Mouse (Mus musculus) limb, embryonic 12.5 days (tissue): ENCODE data around the gene Serpinb9d. TPM values are rescaled to one million over a fixed set of nuclear protein-coding genes. Genes with fewer than 3 reads are reported as not detected.
"Not testable (repeated sequence)": the region's sequence is repeated elsewhere in the genome, so short reads cannot be mapped to it uniquely, and the experiment has no call there.

Experiments used
- ATAC-seq: fragments of 200-750 bp; cut with Nextera tagmentation; 2 replicates; pipeline ENCODE4 v1.8.0; 2017; ENCODE audit warnings: low read depth, moderate TSS enrichment; ENCODE audit not compliant: insufficient number of reproducible peaks, insufficient read depth, low FRiP score, low TSS enrichment
- H3K27ac ChIP-seq: fragments of 300-500 bp; sonication (generic); 2 replicates; pipeline ENCODE4 v1.5.1; 2016; ENCODE audit warnings: mild to moderate bottlenecking, moderate library complexity
- H3K27me3 ChIP-seq: fragments of 300-500 bp; sonication (generic); 2 replicates; pipeline ENCODE4 v1.6.1; 2016; ENCODE audit warnings: mild to moderate bottlenecking, moderate library complexity
- H3K36me3 ChIP-seq: fragments of 300-500 bp; sonication (generic); 2 replicates; pipeline ENCODE4 v1.6.1; 2016; ENCODE audit warnings: mild to moderate bottlenecking, moderate library complexity
- H3K4me1 ChIP-seq: fragments of 300-500 bp; sonication (generic); replicated peaks from 2 replicates; pipeline ENCODE4 v1.6.1; 2016
- H3K4me2 ChIP-seq: fragments of 300-500 bp; sonication (generic); 2 replicates; pipeline ENCODE4 v1.6.1; 2016; ENCODE audit warnings: mild to moderate bottlenecking, moderate library complexity
- H3K4me3 ChIP-seq: fragments of 300-500 bp; sonication (generic); replicated peaks from 2 replicates; pipeline ENCODE4 v1.5.1; 2016; ENCODE audit warnings: mild to moderate bottlenecking
- H3K9ac ChIP-seq: fragments of 300-500 bp; sonication (generic); replicated peaks from 2 replicates; pipeline ENCODE4 v1.6.1; 2016; ENCODE audit warnings: mild to moderate bottlenecking, moderate library complexity
- H3K9me3 ChIP-seq: fragments of 300-500 bp; sonication (generic); 2 replicates; pipeline ENCODE4 v1.6.1; 2016; ENCODE audit warnings: mild to moderate bottlenecking, moderate library complexity
- WGBS: fragments of 180-500 bp; shearing (Covaris S2); methylation state at CpG from one replicate; pipeline ENCODE4 v1.1.7; 2016; 5-methylcytosine and 5-hydroxymethylcytosine counted together
- polyA plus RNA-seq: library from polyadenylated mRNA; unstranded; fragments of >200 nt; fragmentation: Nextera tagmentation; extraction: Ambion mirVana; gene quantifications from 2 replicates; pipeline ENCODE4 v1.2.1, GENCODE M21; 2016

Gene Serpinb9d
- polyA plus RNA-seq, result not detected in 2 replicates

DNA sequence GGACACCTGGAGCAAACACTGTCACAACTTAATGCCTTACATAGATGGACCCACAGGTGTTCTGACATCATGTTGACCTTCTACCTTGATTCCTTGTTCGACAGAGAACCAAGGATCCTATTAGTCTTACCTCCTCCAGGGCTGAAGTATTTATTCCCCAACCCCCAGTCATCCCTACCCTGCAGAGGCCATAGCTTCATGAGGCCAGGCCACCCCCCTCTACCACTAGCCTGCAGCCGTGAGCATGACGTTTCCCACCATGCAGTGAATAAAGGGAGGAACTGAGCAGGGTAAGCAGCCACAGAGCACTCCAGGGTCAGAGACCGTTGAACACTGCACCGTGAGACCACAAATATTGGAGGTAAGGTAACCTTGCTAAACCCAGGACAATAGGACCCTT is at the start of gene Serpinb9d:
TSS of gene Serpinb9d (plus strand) at position 301 of the 400 bp plus-strand sequence.
- Histone ChIP-seq H3K4me1 (no peaks in the 10 kb centered on the region), H3K27ac (no peak within 1 kb of the TSS), H3K27me3 (no peaks in the 10 kb centered on the region), H3K9ac (no peak within 1 kb of the TSS), H3K4me3 (no peak within 1 kb of the TSS), H3K36me3 (no peaks in the 10 kb centered on the region), H3K9me3 (no peaks in the 10 kb centered on the region), H3K4me2 (no peak within 1 kb of the TSS)
- 81% methylated on average over 5 of the region's 5 CpGs for WGBS
- ATAC-seq, result no peak

DNA sequence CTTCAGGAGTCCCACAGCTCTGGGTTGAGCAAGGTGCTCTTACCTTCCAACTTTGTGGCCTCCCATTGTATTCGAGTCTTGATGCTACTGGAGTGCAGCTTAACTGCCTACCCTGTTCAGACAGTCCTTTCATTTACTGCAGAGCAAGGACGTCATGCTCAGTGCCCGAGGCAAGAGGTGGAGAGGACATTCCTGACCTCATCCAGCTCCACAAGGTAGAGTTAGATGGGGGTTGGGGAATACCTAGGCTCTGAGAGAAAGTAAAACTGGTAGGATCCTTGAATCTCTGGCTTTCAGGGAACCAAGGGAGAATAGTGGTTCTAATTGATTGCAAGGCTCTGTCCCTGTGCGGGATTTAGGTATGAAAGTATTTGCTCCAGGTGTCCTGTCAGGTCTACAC is 33.1 kb upstream of the Serpinb9d start, which contains the start of gene Serpinb9c:
TSS of gene Serpinb9c (minus strand) at position 101 of the 400 bp plus-strand sequence.
- no peak for ATAC-seq
- no peak within 1 kb of the TSS for H3K4me3 ChIP-seq
- H3K27ac ChIP-seq, result no peak within 1 kb of the TSS
- H3K9ac ChIP-seq, result no peak within 1 kb of the TSS
- H3K9me3 ChIP-seq, result 0 out of 2 replicates have a peak, but pooled peaks cover 5% of the 10 kb centered on the region
- H3K27me3 ChIP-seq, result no peaks in the 10 kb centered on the region
- no peaks in the 10 kb centered on the region for H3K4me1 ChIP-seq
- no peaks in the 10 kb centered on the region for H3K36me3 ChIP-seq
- H3K4me2 ChIP-seq, result no peak within 1 kb of the TSS
- WGBS, result 71% methylated on average over 4 of the region's 4 CpGs

- not testable (repeated sequence) for ATAC-seq, H3K36me3 ChIP-seq, H3K4me1 ChIP-seq, H3K27ac ChIP-seq, H3K4me2 ChIP-seq, H3K4me3 ChIP-seq, H3K27me3 ChIP-seq, H3K9me3 ChIP-seq, H3K9ac ChIP-seq
- 84% methylated on average over 1 of the region's 1 CpGs for WGBS
Observed at GRCm38 (mm10) chr13:33190486-33190885, 2.3 kb upstream of the Serpinb9d start.

DNA sequence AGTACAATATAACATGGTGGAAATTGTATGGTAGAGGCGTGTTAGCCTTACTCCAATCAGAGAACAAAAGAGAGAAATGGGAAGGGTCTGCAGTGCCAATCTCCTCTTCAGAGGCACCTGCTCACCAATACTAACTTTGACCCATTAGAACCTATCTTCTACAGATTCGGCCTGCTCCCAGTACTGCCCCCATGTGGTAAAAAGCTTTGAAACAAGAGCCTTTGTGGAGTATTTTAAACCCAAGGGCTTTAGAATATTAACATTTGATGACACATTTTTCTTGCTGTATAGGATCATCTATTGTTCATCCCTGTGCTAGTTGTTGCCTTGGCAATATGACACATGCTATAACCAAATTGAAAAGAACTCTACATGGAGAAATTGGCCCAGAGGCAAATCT is 7.0 kb downstream of the Serpinb9d start:
- ATAC-seq, result no peak
- WGBS, result 60% methylated on average over 2 of the region's 2 CpGs
- no peaks in the 10 kb centered on the region for H3K27me3 ChIP-seq

GRCm38 (mm10) chr13:33249312-33249711 is 56.6 kb downstream of the Serpinb9d start, which contains the start of gene Serpinb9e:
Gene Serpinb9e (plus strand): TSS chr13:33249612.
- peaks cover 12% of the 10 kb centered on the region; the same call in 1 of the 2 replicates for H3K9me3 ChIP-seq
- WGBS, result 85% methylated on average over 2 of the region's 2 CpGs
- not testable (repeated sequence) for H3K27ac ChIP-seq

More for the DNA sequence above, 7.0 kb downstream of the Serpinb9d start:
- H3K9ac ChIP-seq, result no peak overlapping the region
- H3K4me2 ChIP-seq, result no peak overlapping the region
- H3K4me3 ChIP-seq, result no peak overlapping the region
- no peaks in the 10 kb centered on the region for H3K36me3 ChIP-seq
- H3K9me3 ChIP-seq, result peaks cover 4% of the 10 kb centered on the region; the same call in 1 of the 2 replicates
- no peaks in the 10 kb centered on the region for H3K4me1 ChIP-seq
- H3K27ac ChIP-seq, result no peak overlapping the region

More at GRCm38 (mm10) chr13:33249312-33249711, 56.6 kb downstream of the Serpinb9d start, which contains the start of gene Serpinb9e:
- H3K36me3 ChIP-seq, ATAC-seq, H3K4me3 ChIP-seq, H3K4me1 ChIP-seq, H3K4me2 ChIP-seq, H3K9ac ChIP-seq, H3K27me3 ChIP-seq: not testable (repeated sequence)

Other genes starting within 250 kb of the Serpinb9d start
- gene Serpinb6b, start 227.8 kb upstream of the Serpinb9d start, polyA plus RNA-seq, result 0.43 and 1.0 TPM in 2 replicates
- gene Serpinb9, start 189.7 kb upstream of the Serpinb9d start, polyA plus RNA-seq, result 1.6 and 1.7 TPM in 2 replicates
- gene Serpinb9b, start 165.5 kb upstream of the Serpinb9d start, polyA plus RNA-seq, result not detected in 2 replicates
- gene Serpinb1b, start 114.4 kb upstream of the Serpinb9d start, polyA plus RNA-seq, result 0.11 and 0.20 TPM in 2 replicates
- gene Serpinb9c, start 33.2 kb upstream of the Serpinb9d start, polyA plus RNA-seq, result not detected in 2 replicates
- gene Serpinb9e, start 56.7 kb downstream of the Serpinb9d start, polyA plus RNA-seq, result not detected in 2 replicates
- gene Serpinb9f, start 131.1 kb downstream of the Serpinb9d start, polyA plus RNA-seq, result not detected in 2 replicates
- gene Gm11397, start 202.8 kb downstream of the Serpinb9d start, polyA plus RNA-seq, result not detected in 2 replicates